Mouse (Mus musculus) T-helper 2 cell (primary cell): ENCODE data around the gene Ssu2.

ENCODE experiments used
- in situ Hi-C: fragments of 300-600 bp; cut with MboI, MseI; formaldehyde crosslinking; loops from one replicate; pipeline ENCODE4 v1.15.1; 2025; ENCODE audit warnings: high pct_unique_total_duplicates

The Ssu2 gene

GRCm38 (mm10) chr6:112387947-112388346 lies at the start of gene Ssu2:
Ssu2 (minus strand) TSS chr6:112388023.
- in situ Hi-C loops: no loop called here

- in situ Hi-C loops: no loop called here
Observed at GRCm38 (mm10) chr6:112426018-112426732, 38.4 kb upstream of the Ssu2 start.

GRCm38 (mm10) chr6:112423746-112424501 lies 36.1 kb upstream of the Ssu2 start:
- in situ Hi-C loops: no loop called here

GRCm38 (mm10) chr6:112420883-112421282 lies 33.1 kb upstream of the Ssu2 start:
- in situ Hi-C loops: no loop called here

GRCm38 (mm10) chr6:112419333-112419732 lies 31.5 kb upstream of the Ssu2 start:
- in situ Hi-C loops: no loop called here

GRCm38 (mm10) chr6:112404111-112404510 lies 16.3 kb upstream of the Ssu2 start:
- in situ Hi-C loops: no loop called here

GRCm38 (mm10) chr6:112401953-112402683 lies 14.3 kb upstream of the Ssu2 start:
- in situ Hi-C loops: no loop called here

- in situ Hi-C loops: no loop called here
Observed at GRCm38 (mm10) chr6:112397351-112397750, 9.5 kb upstream of the Ssu2 start.

GRCm38 (mm10) chr6:112396352-112396751 lies 8.5 kb upstream of the Ssu2 start:
- in situ Hi-C loops: no loop called here

- in situ Hi-C loops: no loop called here
Observed at GRCm38 (mm10) chr6:112388385-112388784, 562 bp upstream of the Ssu2 start.

- in situ Hi-C loops: no loop called here
Observed at GRCm38 (mm10) chr6:112386260-112386659, 1.6 kb downstream of the Ssu2 start.

- in situ Hi-C loops: no loop called here
Observed at GRCm38 (mm10) chr6:112382990-112383685, 4.7 kb downstream of the Ssu2 start.

GRCm38 (mm10) chr6:112379054-112379453 lies 8.8 kb downstream of the Ssu2 start:
- in situ Hi-C loops: no loop called here

- in situ Hi-C loops: no loop called here
Observed at GRCm38 (mm10) chr6:112375661-112376392, 12.0 kb downstream of the Ssu2 start.

- in situ Hi-C loops: loop anchor here (5.0 kb wide), 1 partner anchor 167 kb away; no protein-coding TSS in a partner anchor
Observed at GRCm38 (mm10) chr6:112373886-112374585, 13.8 kb downstream of the Ssu2 start.

GRCm38 (mm10) chr6:112365294-112365693 lies 22.5 kb downstream of the Ssu2 start:
- in situ Hi-C loops: no loop called here

GRCm38 (mm10) chr6:112364581-112364980 lies 23.2 kb downstream of the Ssu2 start:
- in situ Hi-C loops: no loop called here

- in situ Hi-C loops: no loop called here
Observed at GRCm38 (mm10) chr6:112362349-112362958, 25.4 kb downstream of the Ssu2 start.

GRCm38 (mm10) chr6:112360676-112361075 lies 27.1 kb downstream of the Ssu2 start:
- in situ Hi-C loops: no loop called here

GRCm38 (mm10) chr6:112359341-112359740 lies 28.5 kb downstream of the Ssu2 start:
- in situ Hi-C loops: no loop called here
